Mouse (Mus musculus): Measurements from ENCODE around the gene Trim63. TPM values are rescaled to one million over a fixed set of nuclear protein-coding genes. Genes with fewer than 3 reads are reported as not detected.
"Not testable (repeated sequence)": the region's sequence is repeated elsewhere in the genome, so short reads cannot be mapped to it uniquely, and the experiment has no call there.

Gene Trim63
- polyA plus RNA-seq, 1 experiment from 2014 or later = 0.39 TPM

GRCm38 (mm10) chr4:134328832-134329231 lies 13.9 kb downstream of the Trim63 start:
- ATAC-seq (replicated peaks; ENCODE audit: insufficient number of reproducible peaks, low FRiP score, low TSS enrichment, low read depth) = no peak
- 84% methylated on average over 8 of the region's 8 CpGs for WGBS

GRCm38 (mm10) chr4:134330281-134330680 lies 15.4 kb downstream of the Trim63 start:
- H3K4me1 ChIP-seq (ENCODE audit: control insufficient read depth, insufficient read depth, low read length) = no peaks in the 10 kb centered on the region
- no peak overlapping the region for H3K9ac ChIP-seq (replicated peaks; ENCODE audit: low read length)
- DNase-seq (ENCODE audit: low spot score) = no peak
- 63% methylated on average over 5 of the region's 5 CpGs for WGBS
- no peaks in the 10 kb centered on the region for H3K27me3 ChIP-seq (ENCODE audit: control insufficient read depth, insufficient read depth, low read length)
- no peak for ATAC-seq (replicated peaks; ENCODE audit: insufficient number of reproducible peaks, low FRiP score, low TSS enrichment, low read depth)
- no peak overlapping the region for H3K27ac ChIP-seq (replicated peaks; ENCODE audit: low read depth, low read length)
- H3K4me2 ChIP-seq (ENCODE audit: low read depth, low read length) = no peak overlapping the region
- H3K4me3 ChIP-seq (ENCODE audit: low read depth, low read length) = no peak overlapping the region
- no peaks in the 10 kb centered on the region for H3K36me3 ChIP-seq (replicated peaks; ENCODE audit: control insufficient read depth, insufficient read depth, low read depth, low read length)
- H3K9me3 ChIP-seq (replicated peaks; ENCODE audit: control insufficient read depth, low read length) = no peaks in the 10 kb centered on the region

More at GRCm38 (mm10) chr4:134328832-134329231, 13.9 kb downstream of the Trim63 start:
- Histone ChIP-seq H3K9me3 (replicated peaks; ENCODE audit: control insufficient read depth, low read length) (no peaks in the 10 kb centered on the region), H3K9ac (replicated peaks; ENCODE audit: low read length) (no peak overlapping the region), H3K36me3 (replicated peaks; ENCODE audit: control insufficient read depth, insufficient read depth, low read depth, low read length) (no peaks in the 10 kb centered on the region), H3K4me1 (ENCODE audit: control insufficient read depth, insufficient read depth, low read length) (no peaks in the 10 kb centered on the region), H3K4me2 (ENCODE audit: low read depth, low read length) (no peak overlapping the region), H3K27me3 (ENCODE audit: control insufficient read depth, insufficient read depth, low read length) (no peaks in the 10 kb centered on the region), H3K4me3 (ENCODE audit: low read depth, low read length) (no peak overlapping the region), H3K27ac (replicated peaks; ENCODE audit: low read depth, low read length) (no peak overlapping the region)
- DNase-seq (ENCODE audit: low spot score) = no peak

GRCm38 (mm10) chr4:134341231-134341630 lies 26.3 kb downstream of the Trim63 start:
- ATAC-seq (replicated peaks; ENCODE audit: insufficient number of reproducible peaks, low FRiP score, low TSS enrichment, low read depth) = not testable (repeated sequence)

GRCm38 (mm10) chr4:134342213-134342779 lies 27.4 kb downstream of the Trim63 start:
- Histone ChIP-seq H3K4me2 (ENCODE audit: low read depth, low read length) (no peak overlapping the region), H3K36me3 (replicated peaks; ENCODE audit: control insufficient read depth, insufficient read depth, low read depth, low read length) (no peaks in the 10 kb centered on the region), H3K27me3 (ENCODE audit: control insufficient read depth, insufficient read depth, low read length) (peaks cover 25% of the 10 kb centered on the region), H3K4me3 (ENCODE audit: low read depth, low read length) (no peak overlapping the region), H3K9me3 (replicated peaks; ENCODE audit: control insufficient read depth, low read length) (no peaks in the 10 kb centered on the region), H3K9ac (replicated peaks; ENCODE audit: low read length) (no peak overlapping the region), H3K4me1 (ENCODE audit: control insufficient read depth, insufficient read depth, low read length) (peaks cover 5% of the 10 kb centered on the region), H3K27ac (replicated peaks; ENCODE audit: low read depth, low read length) (no peak overlapping the region)
- peak; percentile 13 for DNase-seq (ENCODE audit: low spot score)
- no peak for ATAC-seq (replicated peaks; ENCODE audit: insufficient number of reproducible peaks, low FRiP score, low TSS enrichment, low read depth)
- 25% methylated on average over 11 of the region's 11 CpGs for WGBS

More at GRCm38 (mm10) chr4:134341231-134341630, 26.3 kb downstream of the Trim63 start:
- not testable (repeated sequence) for H3K36me3 ChIP-seq (replicated peaks; ENCODE audit: control insufficient read depth, insufficient read depth, low read depth, low read length); H3K4me2 ChIP-seq (ENCODE audit: low read depth, low read length); H3K4me1 ChIP-seq (ENCODE audit: control insufficient read depth, insufficient read depth, low read length); DNase-seq (ENCODE audit: low spot score); H3K4me3 ChIP-seq (ENCODE audit: low read depth, low read length); H3K9ac ChIP-seq (replicated peaks; ENCODE audit: low read length); H3K9me3 ChIP-seq (replicated peaks; ENCODE audit: control insufficient read depth, low read length); H3K27ac ChIP-seq (replicated peaks; ENCODE audit: low read depth, low read length)
- H3K27me3 ChIP-seq (ENCODE audit: control insufficient read depth, insufficient read depth, low read length) = peaks cover 25% of the 10 kb centered on the region
- WGBS = 56% methylated on average over 6 of the region's 6 CpGs

- Histone ChIP-seq H3K27me3 (ENCODE audit: control insufficient read depth, insufficient read depth, low read length) (peaks cover 25% of the 10 kb centered on the region), H3K4me3 (ENCODE audit: low read depth, low read length) (peak within 1 kb of the TSS; percentile 30), H3K4me1 (ENCODE audit: control insufficient read depth, insufficient read depth, low read length) (peaks cover 5% of the 10 kb centered on the region), H3K27ac (replicated peaks; ENCODE audit: low read depth, low read length) (no peak within 1 kb of the TSS), H3K9ac (replicated peaks; ENCODE audit: low read length) (peak within 1 kb of the TSS; percentile 25), H3K36me3 (replicated peaks; ENCODE audit: control insufficient read depth, insufficient read depth, low read depth, low read length) (no peaks in the 10 kb centered on the region), H3K9me3 (replicated peaks; ENCODE audit: control insufficient read depth, low read length) (no peaks in the 10 kb centered on the region), H3K4me2 (ENCODE audit: low read depth, low read length) (peak within 1 kb of the TSS; percentile 50)
- ATAC-seq (replicated peaks; ENCODE audit: insufficient number of reproducible peaks, low FRiP score, low TSS enrichment, low read depth) (no peak), DNase-seq (ENCODE audit: low spot score) (peak; percentile 34)
- WGBS = 2% methylated on average over 61 of the region's 61 CpGs
Measured at GRCm38 (mm10) chr4:134343071-134344031, 28.4 kb downstream of the Trim63 start, which contains the start of gene Slc30a2. Gene Slc30a2, plus strand, starts transcription at chr4:134343181.

GRCm38 (mm10) chr4:134344620-134345019 lies 29.7 kb downstream of the Trim63 start:
- H3K4me3 ChIP-seq (ENCODE audit: low read depth, low read length) = no peak overlapping the region
- H3K27ac ChIP-seq (replicated peaks; ENCODE audit: low read depth, low read length) = no peak overlapping the region
- no peak overlapping the region for H3K4me2 ChIP-seq (ENCODE audit: low read depth, low read length)
- no peaks in the 10 kb centered on the region for H3K36me3 ChIP-seq (replicated peaks; ENCODE audit: control insufficient read depth, insufficient read depth, low read depth, low read length)
- H3K27me3 ChIP-seq (ENCODE audit: control insufficient read depth, insufficient read depth, low read length) = peaks cover 25% of the 10 kb centered on the region
- H3K4me1 ChIP-seq (ENCODE audit: control insufficient read depth, insufficient read depth, low read length) = peaks cover 5% of the 10 kb centered on the region
- no peaks in the 10 kb centered on the region for H3K9me3 ChIP-seq (replicated peaks; ENCODE audit: control insufficient read depth, low read length)
- DNase-seq (ENCODE audit: low spot score) (no peak), ATAC-seq (replicated peaks; ENCODE audit: insufficient number of reproducible peaks, low FRiP score, low TSS enrichment, low read depth) (no peak)
- 38% methylated on average over 3 of the region's 3 CpGs for WGBS
- H3K9ac ChIP-seq (replicated peaks; ENCODE audit: low read length) = no peak overlapping the region

GRCm38 (mm10) chr4:134345802-134346201 lies 30.9 kb downstream of the Trim63 start:
- DNase-seq (ENCODE audit: low spot score) (no peak), ATAC-seq (replicated peaks; ENCODE audit: insufficient number of reproducible peaks, low FRiP score, low TSS enrichment, low read depth) (no peak)
- Histone ChIP-seq H3K9me3 (replicated peaks; ENCODE audit: control insufficient read depth, low read length) (no peaks in the 10 kb centered on the region), H3K9ac (replicated peaks; ENCODE audit: low read length) (no peak overlapping the region), H3K4me3 (ENCODE audit: low read depth, low read length) (no peak overlapping the region), H3K27me3 (ENCODE audit: control insufficient read depth, insufficient read depth, low read length) (peaks cover 25% of the 10 kb centered on the region), H3K36me3 (replicated peaks; ENCODE audit: control insufficient read depth, insufficient read depth, low read depth, low read length) (no peaks in the 10 kb centered on the region), H3K4me2 (ENCODE audit: low read depth, low read length) (no peak overlapping the region), H3K27ac (replicated peaks; ENCODE audit: low read depth, low read length) (no peak overlapping the region), H3K4me1 (ENCODE audit: control insufficient read depth, insufficient read depth, low read length) (peaks cover 5% of the 10 kb centered on the region)
- WGBS = 86% methylated on average over 15 of the region's 15 CpGs

DNA sequence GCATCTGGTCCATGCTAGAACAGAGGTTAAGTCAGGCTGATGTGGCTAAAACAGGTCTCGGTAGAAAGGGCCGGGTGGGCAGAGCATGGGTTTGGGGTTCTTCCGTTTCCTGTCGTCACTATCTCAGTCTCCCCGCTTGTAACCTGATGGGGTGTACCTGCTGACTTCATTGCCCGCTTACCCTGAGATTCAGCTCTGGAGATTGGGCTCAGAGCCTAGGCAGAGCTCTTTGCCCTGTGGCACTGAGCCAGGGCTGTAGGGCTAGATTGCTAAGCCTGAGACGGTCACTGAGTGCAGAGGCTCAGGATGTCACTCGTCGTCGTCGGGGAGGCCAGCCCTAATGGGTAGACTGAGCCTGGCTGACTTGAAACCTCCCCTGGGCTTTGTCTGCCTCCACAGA lies 33.2 kb downstream of the Trim63 start:
- peaks cover 16% of the 10 kb centered on the region for H3K27me3 ChIP-seq (ENCODE audit: control insufficient read depth, insufficient read depth, low read length)
- no peak overlapping the region for H3K4me3 ChIP-seq (ENCODE audit: low read depth, low read length)

More for the DNA sequence above, 33.2 kb downstream of the Trim63 start:
- H3K27ac ChIP-seq (replicated peaks; ENCODE audit: low read depth, low read length) = no peak overlapping the region
- H3K36me3 ChIP-seq (replicated peaks; ENCODE audit: control insufficient read depth, insufficient read depth, low read depth, low read length) = no peaks in the 10 kb centered on the region
- no peak overlapping the region for H3K4me2 ChIP-seq (ENCODE audit: low read depth, low read length)
- no peak overlapping the region for H3K9ac ChIP-seq (replicated peaks; ENCODE audit: low read length)
- DNase-seq (ENCODE audit: low spot score) = no peak
- ATAC-seq (replicated peaks; ENCODE audit: insufficient number of reproducible peaks, low FRiP score, low TSS enrichment, low read depth) = no peak
- peaks cover 5% of the 10 kb centered on the region for H3K4me1 ChIP-seq (ENCODE audit: control insufficient read depth, insufficient read depth, low read length)
- 73% methylated on average over 11 of the region's 11 CpGs for WGBS
- H3K9me3 ChIP-seq (replicated peaks; ENCODE audit: control insufficient read depth, low read length) = no peaks in the 10 kb centered on the region
